Mouse (Mus musculus): ENCODE measurements around the gene Cdc37l1. TPM values are rescaled to one million over a fixed set of nuclear protein-coding genes. Genes with fewer than 3 reads are reported as not detected.
"Not testable (repeated sequence)": the region's sequence is repeated elsewhere in the genome, so short reads cannot be mapped to it uniquely, and the experiment has no call there.

The Cdc37l1 gene
- polyA plus RNA-seq, 1 experiment = 9.2 TPM

- peaks cover 37% of the 10 kb centered on the region for H3K36me3 ChIP-seq (ENCODE audit: control insufficient read depth, insufficient read depth)
- TF ChIP-seq USF1 (IDR thresholded peaks at IDR 0.05; ENCODE audit: low read depth) = no peak
- TF ChIP-seq POLR2A (IDR thresholded peaks at IDR 0.05; ENCODE audit: insufficient read length, low read depth) = no peak
- peaks cover 64% of the 10 kb centered on the region for H3K79me2 ChIP-seq (ENCODE audit: control insufficient read depth, insufficient read depth)
- no peak overlapping the region for H3ac ChIP-seq (ENCODE audit: control insufficient read depth, insufficient read length)
- H3K4me2 ChIP-seq (ENCODE audit: low read depth) = no peak overlapping the region
- H3K4me3 ChIP-seq = no peak overlapping the region
- no peaks in the 10 kb centered on the region for H3K27me3 ChIP-seq (ENCODE audit: control insufficient read depth, insufficient read depth, insufficient read length)
These were observed 5.2 kb downstream of the Cdc37l1 start for GRCm38 (mm10) chr19:28995366-28995765.

GRCm38 (mm10) chr19:28997976-28998630, 8.0 kb downstream of the Cdc37l1 start:
- TF ChIP-seq MAX (IDR thresholded peaks at IDR 0.05; ENCODE audit: low read depth) (no peak), MYOD1 (IDR thresholded peaks at IDR 0.05; ENCODE audit: control insufficient read depth in 1 of 3, insufficient read length in 2 of 3, low read depth in 2 of 3) (no peak), TCF3 (IDR thresholded peaks at IDR 0.05; ENCODE audit: insufficient read length, low read depth) (no peak), TCF12 (IDR thresholded peaks at IDR 0.05; ENCODE audit: insufficient read depth, poor library complexity, severe bottlenecking) (no peak), E2F4 (IDR thresholded peaks at IDR 0.05; ENCODE audit: insufficient read depth) (no peak)
- H3K27me3 ChIP-seq (ENCODE audit: control insufficient read depth, insufficient read depth, insufficient read length) = no peaks in the 10 kb centered on the region
- peaks cover 56% of the 10 kb centered on the region for H3K36me3 ChIP-seq (ENCODE audit: control insufficient read depth, insufficient read depth)

GRCm38 (mm10) chr19:29000321-29000720, 10.2 kb downstream of the Cdc37l1 start:
- peaks cover 61% of the 10 kb centered on the region for H3K36me3 ChIP-seq (ENCODE audit: control insufficient read depth, insufficient read depth)
- not testable (repeated sequence) for H3K27me3 ChIP-seq (ENCODE audit: control insufficient read depth, insufficient read depth, insufficient read length); H3ac ChIP-seq (ENCODE audit: control insufficient read depth, insufficient read length); H3K4me3 ChIP-seq; H3K4me2 ChIP-seq (ENCODE audit: low read depth)
- H3K79me2 ChIP-seq (ENCODE audit: control insufficient read depth, insufficient read depth) = peaks cover 33% of the 10 kb centered on the region

More at GRCm38 (mm10) chr19:28997976-28998630, 8.0 kb downstream of the Cdc37l1 start:
- H3K79me2 ChIP-seq (ENCODE audit: control insufficient read depth, insufficient read depth) = peaks cover 37% of the 10 kb centered on the region
- no peak overlapping the region for H3K4me2 ChIP-seq (ENCODE audit: low read depth)
- no peak overlapping the region for H3ac ChIP-seq (ENCODE audit: control insufficient read depth, insufficient read length)
- H3K4me3 ChIP-seq = no peak overlapping the region

GRCm38 (mm10) chr19:29008069-29008706, 18.0 kb downstream of the Cdc37l1 start:
- Histone ChIP-seq H3K36me3 (ENCODE audit: control insufficient read depth, insufficient read depth) (peaks cover 49% of the 10 kb centered on the region), H3K4me3 (no peak overlapping the region), H3K79me2 (ENCODE audit: control insufficient read depth, insufficient read depth) (peaks cover 17% of the 10 kb centered on the region), H3K27me3 (ENCODE audit: control insufficient read depth, insufficient read depth, insufficient read length) (no peaks in the 10 kb centered on the region), H3ac (ENCODE audit: control insufficient read depth, insufficient read length) (no peak overlapping the region), H3K4me2 (ENCODE audit: low read depth) (no peak overlapping the region)
- TF ChIP-seq TCF3 (IDR thresholded peaks at IDR 0.05; ENCODE audit: insufficient read length, low read depth) = no peak
- TF ChIP-seq POLR2A (IDR thresholded peaks at IDR 0.05; ENCODE audit: insufficient read length, low read depth) = no peak
- TF ChIP-seq E2F4 (IDR thresholded peaks at IDR 0.05; ENCODE audit: insufficient read depth) = no peak
- no peak for TF ChIP-seq CEBPB (IDR thresholded peaks at IDR 0.05; ENCODE audit: insufficient read depth, poor library complexity, severe bottlenecking)
- TF ChIP-seq SRF (IDR thresholded peaks at IDR 0.05; ENCODE audit: control insufficient read depth, insufficient read length, low read depth) = no peak
- no peak for TF ChIP-seq REST (IDR thresholded peaks at IDR 0.05; ENCODE audit: insufficient read depth, insufficient read length)
- no peak for TF ChIP-seq POLR2AphosphoS2 (IDR thresholded peaks at IDR 0.05; ENCODE audit: insufficient read length, low read depth)
- no peak for TF ChIP-seq TCF12 (IDR thresholded peaks at IDR 0.05; ENCODE audit: insufficient read depth, poor library complexity, severe bottlenecking)
- TF ChIP-seq MAX (IDR thresholded peaks at IDR 0.05; ENCODE audit: low read depth) = no peak
- no peak for TF ChIP-seq MYOD1 (IDR thresholded peaks at IDR 0.05; ENCODE audit: control insufficient read depth in 1 of 3, insufficient read length in 2 of 3, low read depth in 2 of 3)
- no peak for TF ChIP-seq MYOG (IDR thresholded peaks at IDR 0.05; ENCODE audit: control insufficient read depth in 1 of 3, insufficient read depth in 1 of 3, insufficient read length in 2 of 3, low read depth in 2 of 3)
- TF ChIP-seq USF1 (IDR thresholded peaks at IDR 0.05; ENCODE audit: low read depth) = no peak

- Histone ChIP-seq H3K36me3 (ENCODE audit: control insufficient read depth, insufficient read depth) (peaks cover 57% of the 10 kb centered on the region), H3ac (ENCODE audit: control insufficient read depth, insufficient read length) (no peak overlapping the region), H3K79me2 (ENCODE audit: control insufficient read depth, insufficient read depth) (peaks cover 16% of the 10 kb centered on the region), H3K4me2 (ENCODE audit: low read depth) (no peak overlapping the region), H3K27me3 (ENCODE audit: control insufficient read depth, insufficient read depth, insufficient read length) (no peaks in the 10 kb centered on the region), H3K4me3 (no peak overlapping the region)
- TF ChIP-seq MAX (IDR thresholded peaks at IDR 0.05; ENCODE audit: low read depth) (no peak), CEBPB (IDR thresholded peaks at IDR 0.05; ENCODE audit: insufficient read depth, poor library complexity, severe bottlenecking) (no peak), TCF3 (IDR thresholded peaks at IDR 0.05; ENCODE audit: insufficient read length, low read depth) (no peak), MYOG (IDR thresholded peaks at IDR 0.05; ENCODE audit: control insufficient read depth in 1 of 3, insufficient read depth in 1 of 3, insufficient read length in 2 of 3, low read depth in 2 of 3) (no peak), REST (IDR thresholded peaks at IDR 0.05; ENCODE audit: insufficient read depth, insufficient read length) (no peak), E2F4 (IDR thresholded peaks at IDR 0.05; ENCODE audit: insufficient read depth) (no peak), POLR2A (IDR thresholded peaks at IDR 0.05; ENCODE audit: insufficient read length, low read depth) (no peak), USF1 (IDR thresholded peaks at IDR 0.05; ENCODE audit: low read depth) (no peak), SRF (IDR thresholded peaks at IDR 0.05; ENCODE audit: control insufficient read depth, insufficient read length, low read depth) (no peak), TCF12 (IDR thresholded peaks at IDR 0.05; ENCODE audit: insufficient read depth, poor library complexity, severe bottlenecking) (no peak), MYOD1 (IDR thresholded peaks at IDR 0.05; ENCODE audit: control insufficient read depth in 1 of 3, insufficient read length in 2 of 3, low read depth in 2 of 3) (no peak), POLR2AphosphoS2 (IDR thresholded peaks at IDR 0.05; ENCODE audit: insufficient read length, low read depth) (no peak)
These were observed 18.9 kb downstream of the Cdc37l1 start for GRCm38 (mm10) chr19:29009046-29009445.

Measured in myocyte (in vitro differentiated cells).